Mouse (Mus musculus): ENCODE data around the gene Fam19a3. TPM values are rescaled to one million over a fixed set of nuclear protein-coding genes. Genes with fewer than 3 reads are reported as not detected.
"Not testable (repeated sequence)": the region's sequence is repeated elsewhere in the genome, so short reads cannot be mapped to it uniquely, and the experiment has no call there.

Gene Fam19a3
- total RNA-seq (2021), result 1 to 10 TPM; 2.2 to 2.4 TPM

DNA sequence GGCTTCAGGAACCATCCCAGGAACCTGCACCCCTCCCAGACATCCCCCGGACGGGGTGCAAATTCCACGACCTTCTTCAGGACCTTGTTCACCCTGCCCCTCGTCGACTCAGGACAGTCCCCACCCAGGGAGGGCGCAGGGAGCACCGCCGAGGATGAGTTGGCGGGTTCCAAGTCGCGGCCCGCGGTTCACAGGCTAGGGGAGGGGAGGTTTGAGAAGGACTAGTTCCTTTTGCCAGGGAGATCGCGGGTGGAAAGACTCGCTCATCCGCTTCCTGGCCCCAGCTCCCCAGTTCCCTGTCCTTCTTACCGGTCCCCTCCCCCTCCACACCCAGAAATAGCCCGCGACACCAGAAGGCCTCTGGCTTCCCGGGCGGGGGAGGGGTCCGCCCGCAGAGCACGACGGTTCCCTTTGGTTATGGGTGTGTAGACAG, at the start of gene Fam19a3:
Gene Fam19a3, minus strand, starts transcription at position 370 of the 433 bp plus-strand sequence.
- peak; percentile 60 to 63 for DNase-seq
- intact Hi-C loops (cut with DNase I), result loop anchor here (1.0 to 5.0 kb wide), 2 partner anchors 8 to 36 kb away; partner anchors contain the start of gene Mov10

DNA sequence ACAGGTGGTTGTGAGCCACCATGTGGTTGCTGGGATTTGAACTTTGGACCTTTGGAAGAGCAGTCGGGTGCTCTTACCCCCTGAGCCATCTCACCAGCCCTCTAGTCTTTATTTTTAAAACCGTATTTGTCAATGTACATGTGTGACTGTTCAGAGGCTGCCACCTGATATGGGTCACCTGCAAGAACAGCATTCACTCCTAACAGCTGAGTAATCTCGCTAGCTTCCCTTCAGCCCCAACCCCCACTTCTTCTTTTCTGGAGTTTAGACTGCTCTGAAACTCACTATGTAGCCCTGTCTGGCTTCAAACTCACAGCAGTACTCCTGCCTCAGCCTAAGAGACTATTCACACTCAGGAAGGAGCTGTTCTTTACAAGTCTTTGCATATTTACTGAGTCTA, 40.8 kb upstream of the Fam19a3 start:
- intact Hi-C loops (cut with DNase I), result no loop called here
- no peak for DNase-seq

DNA sequence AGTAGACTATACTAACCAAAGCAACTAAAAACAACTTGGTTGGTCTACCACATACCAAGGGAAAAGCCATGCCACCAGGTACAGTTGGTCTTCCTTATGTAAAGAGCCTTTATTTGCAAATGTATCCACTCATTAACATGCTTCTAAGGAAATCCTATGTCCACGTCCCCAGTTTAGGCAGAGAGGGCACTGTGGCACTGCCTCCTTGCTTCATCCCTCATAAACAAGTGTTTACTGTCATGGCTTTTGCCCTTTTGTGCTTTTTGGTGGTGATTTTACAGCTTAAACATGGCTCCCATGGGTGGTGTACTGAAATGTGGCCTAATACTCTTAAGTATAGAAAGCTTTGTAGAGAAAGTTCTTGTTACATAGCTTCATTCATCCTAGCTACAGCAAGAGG, 38.8 kb upstream of the Fam19a3 start:
- intact Hi-C loops (cut with DNase I), result no loop called here
- DNase-seq, result no peak

DNA sequence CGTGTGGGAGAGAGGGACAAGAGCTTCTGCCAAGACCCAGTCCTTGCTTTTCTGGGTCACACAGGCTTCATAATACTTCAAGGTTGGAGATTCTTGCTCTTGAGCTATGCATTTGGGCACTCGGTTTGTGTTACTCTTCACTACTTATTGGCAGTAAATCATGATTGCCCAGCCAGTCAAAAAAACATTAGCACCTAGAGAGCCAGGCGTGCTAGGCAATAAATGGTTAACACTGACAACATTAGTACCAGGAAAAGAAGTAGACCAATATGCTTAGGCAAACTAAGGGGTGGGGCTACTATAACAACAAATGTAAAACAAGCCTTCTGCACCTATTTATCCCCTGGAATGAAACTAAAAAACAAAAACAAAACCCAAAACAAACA, 37.1 kb upstream of the Fam19a3 start:
- intact Hi-C loops (cut with DNase I), result loop anchor here (2.0 to 5.0 kb wide), 3 partner anchors 24 to 46 kb away; partner anchors contain the start of genes Capza1, Fam19a3, Ppm1j and St7l
- no peak for DNase-seq

DNA sequence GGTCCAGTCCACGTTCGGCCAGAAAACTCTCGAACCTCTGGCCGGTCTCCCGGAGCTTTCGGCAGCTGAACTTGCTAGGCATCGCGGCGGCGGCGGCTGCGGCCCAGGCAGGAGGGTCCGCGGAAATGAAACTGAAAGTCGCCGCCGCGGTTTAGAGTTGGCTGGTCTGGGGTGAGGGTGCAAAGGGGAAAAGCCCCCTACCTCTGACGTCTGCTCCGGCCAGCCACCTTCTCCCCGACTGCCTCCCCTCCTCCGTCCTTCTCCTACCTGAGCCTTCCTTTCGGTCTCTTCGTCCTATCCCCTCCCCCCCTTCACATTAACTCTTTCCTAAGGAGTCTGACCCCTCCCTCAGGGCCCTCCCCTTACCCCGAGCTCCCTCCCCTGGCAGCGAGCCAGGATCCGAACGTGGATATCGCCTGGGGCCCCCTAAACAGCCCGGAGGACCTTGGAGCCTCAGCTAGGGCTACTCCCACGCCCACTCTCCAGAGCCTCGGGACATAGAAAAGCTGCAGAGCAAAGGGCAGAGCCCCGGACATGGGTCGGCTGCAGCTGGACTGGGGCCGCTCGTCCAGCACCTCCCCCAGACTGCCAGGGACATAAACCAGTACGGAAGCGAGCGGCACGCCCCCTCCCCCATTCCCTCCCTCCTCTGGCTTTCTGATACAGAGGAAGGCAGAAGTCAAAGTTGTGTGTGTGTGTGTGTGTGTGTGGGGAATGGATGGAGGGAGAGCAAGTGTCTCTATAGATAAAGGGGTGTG, 36.5 kb upstream of the Fam19a3 start, which contains the start of gene Mov10:
Gene Mov10, minus strand, starts transcription at position 573 of the 758 bp plus-strand sequence.
- intact Hi-C loops (cut with DNase I), result loop anchor here (2.0 to 5.0 kb wide), 3 partner anchors 23 to 47 kb away; partner anchors contain the start of genes Capza1, Fam19a3, Ppm1j and St7l

DNA sequence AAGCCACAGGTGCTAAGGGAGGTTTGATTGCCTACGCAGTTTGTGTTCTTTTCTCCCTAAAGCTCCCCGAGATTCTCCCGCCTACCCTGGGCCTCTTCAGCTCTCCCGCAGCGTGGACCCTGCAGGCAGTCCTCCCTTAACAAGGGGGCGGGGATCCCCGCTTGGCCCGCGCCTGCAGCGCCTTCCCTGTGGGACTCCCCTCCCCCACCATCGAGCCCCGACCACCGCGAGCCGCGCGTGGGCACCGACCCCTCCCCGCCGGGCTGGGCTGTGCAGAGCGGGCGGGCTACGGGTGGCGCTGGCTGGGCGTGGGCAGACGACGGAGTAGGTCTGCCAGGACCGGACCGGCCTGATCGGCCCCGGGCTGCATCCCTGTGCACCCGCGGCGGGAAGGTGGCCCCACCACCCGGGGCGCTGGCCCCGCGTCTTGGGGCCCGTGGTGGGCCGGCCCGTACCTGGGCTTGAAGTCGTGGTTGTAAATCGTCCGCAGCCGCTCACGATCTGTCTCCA, 35.9 kb upstream of the Fam19a3 start:
- intact Hi-C loops (cut with DNase I), result loop anchor here (5.0 kb wide), 1 partner anchor 35 kb away; the partner anchor contains the start of genes Fam19a3 and Ppm1j
- peak; percentile 57 to 79 for DNase-seq

More for the DNA sequence above, 36.5 kb upstream of the Fam19a3 start, which contains the start of gene Mov10:
- DNase-seq, result peak; percentile 70 to 76

DNA sequence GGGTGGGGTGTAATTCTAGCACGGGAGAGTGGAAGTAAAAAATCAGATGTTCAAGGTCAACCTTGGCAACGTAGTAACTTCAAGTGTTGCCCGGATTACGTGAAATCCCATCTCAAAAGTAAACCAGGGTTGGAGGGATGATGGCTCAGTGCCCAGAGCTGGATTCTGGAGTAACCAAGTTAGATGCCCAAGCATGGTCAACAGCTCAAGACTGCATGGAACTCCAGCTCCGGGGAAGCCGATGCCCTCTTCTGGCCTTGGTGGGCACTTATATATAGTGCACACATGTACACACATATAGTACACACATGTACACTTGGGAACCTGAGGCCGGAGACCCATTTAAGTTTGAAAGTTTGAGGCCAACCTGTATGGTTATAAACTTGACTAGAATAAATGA, 34.5 kb upstream of the Fam19a3 start:
- DNase-seq, result no peak
- intact Hi-C loops (cut with DNase I), result loop anchor here (5.0 kb wide), 1 partner anchor 34 kb away; the partner anchor contains the start of genes Fam19a3 and Ppm1j

DNA sequence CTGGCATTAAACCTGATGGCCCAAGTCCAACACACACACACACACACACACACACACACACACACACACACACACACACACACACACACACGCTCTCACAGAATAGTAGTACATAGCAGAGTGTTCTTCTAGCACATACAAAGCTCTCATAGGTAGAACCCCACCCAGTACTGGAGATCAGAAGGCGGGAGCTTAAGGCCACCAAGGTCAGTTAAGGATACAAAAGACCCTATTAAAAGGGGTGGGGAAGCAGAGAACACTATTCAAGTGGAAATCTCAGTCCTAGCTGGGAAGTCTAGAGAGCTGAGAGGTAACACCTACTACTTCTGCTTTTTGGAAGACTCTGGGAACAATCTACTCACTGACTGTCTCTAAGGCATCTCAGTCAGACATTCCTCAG, 33.7 kb upstream of the Fam19a3 start:
- no peak for DNase-seq
- intact Hi-C loops (cut with DNase I), result loop anchor here (5.0 kb wide), 1 partner anchor 33 kb away; the partner anchor contains the start of genes Fam19a3 and Ppm1j

DNA sequence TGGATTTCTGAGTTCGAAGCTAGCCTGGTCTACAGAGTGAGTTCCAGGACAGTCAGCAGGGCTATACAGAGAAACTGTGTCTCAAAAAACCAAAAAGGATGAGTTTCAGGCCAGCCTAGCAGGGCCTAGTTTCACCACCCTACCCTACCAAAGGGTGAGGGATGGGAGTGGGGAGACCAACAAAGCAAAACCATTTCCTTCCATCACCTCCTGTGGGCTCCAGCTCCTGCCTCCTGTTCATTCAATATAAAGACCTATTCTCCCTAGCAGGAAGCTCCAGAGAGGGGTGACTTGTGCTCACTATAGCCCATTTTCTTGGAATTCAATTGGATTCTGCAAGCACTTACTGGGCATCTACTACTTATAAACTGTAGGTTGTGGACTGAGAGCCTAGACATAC, 33.1 kb upstream of the Fam19a3 start:
- intact Hi-C loops (cut with DNase I), result loop anchor here (5.0 kb wide), 1 partner anchor 32 kb away; the partner anchor contains the start of genes Fam19a3 and Ppm1j
- DNase-seq, result no peak

DNA sequence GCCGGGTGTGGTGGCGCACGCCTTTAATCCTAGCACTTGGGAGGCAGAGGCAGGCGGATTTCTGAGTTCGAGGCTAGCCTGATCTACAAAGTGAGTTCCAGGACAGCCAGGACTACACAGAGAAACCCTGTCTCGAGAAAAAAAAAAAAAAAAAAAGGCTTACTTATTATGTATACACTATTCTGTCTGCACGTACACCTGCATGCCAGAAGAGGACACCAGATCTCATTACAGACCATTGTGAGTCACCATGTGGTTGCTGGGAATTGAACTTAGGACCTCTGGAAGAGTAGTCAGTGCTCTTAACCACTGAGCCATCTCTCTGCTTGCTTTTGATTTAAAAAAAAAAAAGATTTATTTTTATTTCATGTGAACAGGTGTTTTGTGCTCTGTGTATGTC, 31.6 kb upstream of the Fam19a3 start:
- intact Hi-C loops (cut with DNase I); DNase-seq: not testable (repeated sequence)

DNA sequence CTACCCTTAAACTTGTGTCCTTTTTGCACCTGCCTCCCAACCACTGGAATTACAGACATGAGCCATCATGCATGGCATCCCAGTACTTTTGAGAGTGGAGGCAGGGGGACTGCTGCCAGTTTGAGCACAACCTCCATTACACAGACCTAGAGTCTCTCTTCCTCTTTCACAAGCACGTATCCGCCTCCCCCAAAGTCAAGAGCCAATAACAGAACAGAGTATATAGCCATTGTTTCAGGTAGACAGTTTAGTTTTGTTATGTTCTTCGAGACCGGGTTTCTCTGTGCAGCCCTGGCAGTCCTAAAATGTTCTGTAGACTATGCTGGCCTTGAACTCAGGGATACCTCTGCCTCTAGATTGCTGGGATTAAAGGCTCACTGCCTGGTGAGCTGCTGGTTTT, 30.6 kb upstream of the Fam19a3 start:
- DNase-seq, result no peak
- intact Hi-C loops (cut with DNase I), result no loop called here

DNA sequence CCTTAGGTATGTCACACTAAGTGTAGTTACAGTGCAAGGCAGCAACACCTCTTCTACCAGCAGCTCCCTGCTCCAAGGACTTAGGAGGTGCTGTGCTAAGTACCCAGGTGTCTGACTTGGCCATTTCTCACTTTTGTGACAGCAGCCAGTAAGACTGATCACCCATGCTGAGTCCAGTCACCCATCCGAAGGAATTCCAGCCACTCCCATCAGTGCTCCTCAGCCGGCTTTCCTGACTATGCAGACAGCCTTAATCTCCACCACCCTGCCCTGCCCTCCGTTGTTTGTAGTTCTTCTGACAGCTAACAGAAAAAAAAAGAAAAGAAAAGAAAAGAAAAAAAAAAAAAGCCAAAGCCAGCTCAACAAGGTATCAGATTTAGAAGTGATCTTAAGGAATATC, 30.1 kb upstream of the Fam19a3 start:
- intact Hi-C loops (cut with DNase I), result no loop called here
- no peak for DNase-seq

DNA sequence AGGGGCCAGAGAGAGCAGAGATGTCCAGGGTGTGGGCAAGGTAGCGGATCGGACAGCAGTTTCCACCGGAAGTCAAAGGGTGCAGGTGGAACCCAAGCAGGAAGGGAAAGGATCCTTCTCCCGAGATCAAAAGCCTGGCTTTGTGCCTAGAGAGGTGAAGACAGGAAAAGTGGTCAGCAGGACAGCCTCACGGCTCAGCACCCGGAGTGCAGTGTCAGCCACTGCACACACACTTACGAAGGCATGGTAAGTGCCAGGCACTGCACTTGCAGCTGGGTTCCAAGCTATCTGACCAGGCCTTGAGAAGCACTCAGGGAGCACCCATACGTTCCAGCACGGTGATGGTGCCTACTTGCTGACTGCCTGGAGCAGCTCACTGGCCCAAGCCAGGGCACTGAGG, 23.9 kb upstream of the Fam19a3 start:
- intact Hi-C loops (cut with DNase I), result no loop called here
- DNase-seq, result no peak

DNA sequence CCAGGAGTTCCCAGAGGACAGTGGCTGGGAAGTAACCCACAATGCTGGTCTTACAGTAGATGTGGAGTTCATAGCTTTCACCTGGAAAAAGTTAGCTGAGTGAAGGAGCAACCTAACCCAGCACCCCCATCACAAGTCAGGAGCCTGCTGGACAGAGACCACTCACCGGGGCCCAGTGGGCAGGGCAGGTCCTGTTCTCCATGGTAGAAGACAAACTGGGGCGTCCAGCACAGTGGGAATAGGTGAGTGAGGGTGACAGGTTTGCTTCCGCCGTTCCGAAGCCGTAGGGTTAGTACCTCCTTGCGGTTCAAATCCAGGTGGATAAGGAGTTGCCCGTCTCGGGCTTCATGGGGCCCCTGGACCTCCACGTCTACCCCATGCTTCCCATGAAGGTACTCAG, 22.7 kb upstream of the Fam19a3 start:
- intact Hi-C loops (cut with DNase I), result no loop called here
- DNase-seq, result no peak

DNA sequence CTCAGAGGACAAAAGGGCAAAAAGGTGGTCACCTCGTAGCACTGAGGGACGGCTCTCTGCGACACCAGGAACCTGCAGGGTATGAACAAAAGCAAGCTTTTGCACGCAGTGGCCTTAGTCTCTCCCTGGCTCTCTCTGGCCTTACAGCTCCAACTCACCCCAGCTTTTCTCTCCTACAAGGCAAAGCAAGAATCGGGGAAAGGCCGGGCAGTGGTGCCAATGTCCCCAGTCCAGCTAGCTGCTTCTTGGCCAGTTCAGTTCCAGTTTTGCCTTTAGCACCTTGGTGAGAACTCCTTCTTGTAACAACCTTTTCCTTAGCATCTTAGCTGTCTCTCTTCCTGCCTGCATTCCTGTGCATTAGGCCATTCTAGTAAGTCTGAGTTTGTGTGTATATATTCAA, 19.8 kb upstream of the Fam19a3 start:
- DNase-seq, result no peak
- intact Hi-C loops (cut with DNase I), result no loop called here

DNA sequence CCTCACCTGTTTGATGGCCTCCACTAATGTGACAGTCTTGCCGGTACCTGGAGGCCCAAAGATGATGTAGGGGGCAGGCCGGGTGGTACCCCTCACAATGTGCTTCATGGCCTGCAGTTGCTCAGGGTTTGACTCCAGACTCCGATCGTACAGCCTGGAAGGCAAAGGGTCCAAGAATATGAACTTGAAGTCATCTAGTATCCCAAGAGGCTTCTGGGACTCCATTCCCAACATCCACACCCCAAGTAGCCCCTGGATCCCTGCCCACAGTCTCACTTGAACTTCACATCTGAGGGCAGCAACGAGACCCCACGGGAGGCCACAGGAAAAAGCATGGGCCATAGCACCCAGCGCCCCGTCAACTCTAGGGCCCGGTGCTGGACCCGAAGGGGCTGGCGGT, 19.0 kb upstream of the Fam19a3 start:
- intact Hi-C loops (cut with DNase I), result no loop called here
- no peak for DNase-seq

DNA sequence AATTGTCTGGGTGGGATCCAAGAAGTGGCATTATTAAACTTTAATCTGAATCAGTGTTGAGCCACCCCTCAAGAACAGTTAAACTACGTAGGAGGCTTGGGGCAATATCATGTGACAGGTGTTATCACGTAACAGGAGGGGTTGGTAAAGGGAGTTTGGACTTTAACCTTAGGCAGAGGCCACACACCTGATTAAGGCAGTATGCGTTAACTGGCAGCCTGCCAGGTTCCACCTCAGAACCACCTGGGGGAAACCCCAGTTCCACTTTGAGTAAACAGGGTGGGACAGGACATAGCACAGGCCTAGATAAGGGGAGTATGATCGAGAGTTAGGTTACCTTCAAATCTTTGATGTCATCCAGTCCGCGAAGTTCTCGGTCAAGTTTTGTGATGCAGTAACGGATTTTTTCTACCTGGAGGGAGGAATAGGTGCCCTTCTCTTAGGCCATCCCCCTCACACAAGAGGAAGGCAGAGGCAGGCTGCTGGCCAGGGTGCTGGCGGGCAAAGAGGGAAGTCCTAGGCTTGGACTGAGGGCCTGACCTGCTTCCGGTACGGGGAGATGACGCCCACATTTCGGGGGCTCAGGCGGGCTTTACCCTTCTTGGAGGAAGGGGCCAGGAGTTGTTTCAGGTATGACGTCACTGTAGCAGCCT, 14.9 kb upstream of the Fam19a3 start:
- intact Hi-C loops (cut with DNase I), result no loop called here
- DNase-seq, result no peak

DNA sequence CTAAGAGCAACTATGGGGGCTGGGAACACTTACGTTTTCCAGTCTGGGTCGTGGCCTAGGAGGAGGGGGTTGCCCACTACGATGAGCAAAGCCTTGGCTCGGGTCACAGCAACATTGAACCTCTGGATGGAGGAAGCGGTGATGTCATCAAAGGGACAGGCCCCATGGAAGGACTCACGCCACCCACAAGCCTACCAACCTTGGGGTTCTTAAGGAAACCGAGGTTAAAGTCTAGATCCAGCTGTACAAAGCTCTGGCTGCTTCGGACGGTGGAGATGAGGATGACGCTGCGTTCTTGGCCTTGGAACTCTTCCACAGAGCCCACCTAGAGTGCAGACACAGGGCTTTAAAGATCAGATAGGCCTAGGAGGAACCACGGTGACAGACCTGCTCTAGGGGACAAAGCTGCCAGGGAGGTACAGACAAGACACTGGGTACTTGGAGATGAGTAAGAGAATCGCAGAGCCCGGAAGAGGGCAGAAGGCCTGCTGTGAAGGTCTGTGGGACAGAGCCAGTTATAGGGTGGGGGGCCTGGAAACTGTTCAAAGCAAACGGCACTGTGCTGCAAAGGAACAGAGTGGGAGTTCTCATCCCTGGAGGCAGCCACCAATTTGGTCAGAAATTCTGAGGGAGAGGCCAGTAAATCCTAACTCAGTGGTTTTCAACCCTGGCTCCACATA, 14.2 kb upstream of the Fam19a3 start:
- DNase-seq, result no peak

DNA sequence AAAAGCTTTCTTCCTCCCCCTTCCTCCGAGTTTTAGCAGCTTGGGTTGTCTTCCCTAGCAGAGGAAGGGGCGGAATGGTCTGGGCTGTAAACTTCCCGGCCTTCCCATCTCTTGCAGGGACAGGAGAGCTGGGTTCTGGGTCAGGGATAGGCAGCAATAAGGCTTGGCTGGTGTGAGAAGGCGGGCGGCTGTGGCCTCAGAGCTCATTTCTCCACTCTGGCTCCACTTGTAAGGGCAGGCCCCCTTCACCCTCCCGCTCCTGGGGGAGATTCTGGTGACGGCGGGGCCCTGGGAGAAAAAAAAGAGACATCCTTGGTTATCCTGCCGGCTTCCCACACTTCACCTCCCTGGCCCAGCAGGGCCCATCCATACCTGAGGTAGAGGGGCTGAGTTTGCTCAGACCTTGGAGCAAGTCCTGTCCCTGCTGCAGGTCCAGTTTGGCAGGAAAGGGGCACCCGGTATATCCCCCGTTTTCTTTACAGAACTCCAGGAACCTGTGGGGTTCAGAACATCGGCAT, 13.4 kb upstream of the Fam19a3 start:
- no peak for DNase-seq
- intact Hi-C loops (cut with DNase I), result loop anchor here (2.0 kb wide), 1 partner anchor 24 kb away; the partner anchor contains the start of gene Mov10

More for the DNA sequence above, 14.2 kb upstream of the Fam19a3 start:
- intact Hi-C loops (cut with DNase I), result loop anchor here (2.0 kb wide), 1 partner anchor 23 kb away; the partner anchor contains the start of gene Mov10
